Mouse (Mus musculus) subcutaneous adipose tissue, adult 2 months (tissue): ENCODE data around the gene Nnmt. TPM values are rescaled to one million over a fixed set of nuclear protein-coding genes. Genes with fewer than 3 reads are reported as not detected.

Experiments used
- polyA plus RNA-seq: library from polyadenylated mRNA; depleted of rRNA; stranded (reverse); fragments of >200 nt; gene quantifications from 2 replicates; pipeline ENCODE4 v1.2.3, GENCODE M21; 2012; ENCODE audit warnings: low replicate concordance; rRNA removed

The Nnmt gene
- 32.4 and 122 TPM in 2 replicates for polyA plus RNA-seq

DNA sequence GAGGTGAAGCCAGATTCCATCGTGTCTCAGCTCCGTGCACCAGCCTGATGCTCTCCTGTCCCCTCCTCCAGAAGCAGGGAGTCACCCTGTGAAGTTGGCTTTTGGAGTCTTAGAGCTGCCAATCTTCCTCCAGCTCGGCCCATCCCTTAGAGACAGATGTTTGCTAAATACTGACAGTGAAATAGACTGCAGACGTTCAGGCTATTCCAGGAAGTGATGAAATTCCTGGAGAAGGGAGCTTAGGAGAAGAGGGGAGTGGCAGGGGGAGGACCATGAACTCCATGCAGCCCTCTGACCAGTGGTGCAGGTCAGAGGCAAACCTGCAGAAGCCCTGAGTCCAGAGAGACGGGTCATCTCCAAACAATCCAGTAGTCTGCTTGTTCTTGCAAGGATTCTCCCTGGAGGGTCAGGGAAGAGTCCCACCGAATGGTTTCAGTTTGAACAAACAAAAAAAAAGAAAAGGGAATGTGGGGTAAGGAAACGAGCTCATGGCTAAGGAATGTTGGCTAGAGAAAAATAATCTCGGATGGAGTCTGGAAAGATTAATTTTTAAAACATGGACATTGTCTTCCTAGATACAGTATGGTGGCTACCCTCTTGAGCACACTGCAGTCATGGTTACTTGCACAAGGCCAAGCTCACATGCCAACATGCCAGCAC, at the start of gene Nnmt:
Gene Nnmt (minus strand): TSS at position 215 of the 660 bp plus-strand sequence.

Other genes starting within 250 kb of the Nnmt start
- 137 and 143 TPM in 2 replicates for gene Rexo2, start 124.5 kb downstream of the Nnmt start, polyA plus RNA-seq
- gene Rbm7, start 109.9 kb downstream of the Nnmt start, polyA plus RNA-seq: 37.2 and 44.4 TPM in 2 replicates
- gene Gm5617, start 109.7 kb downstream of the Nnmt start, polyA plus RNA-seq: 75.5 and 80.6 TPM in 2 replicates
- gene Zbtb16, start 231.1 kb upstream of the Nnmt start, polyA plus RNA-seq: 12.0 and 49.1 TPM in 2 replicates